Mouse (Mus musculus) neural tube, embryonic 11.5 days (tissue): ENCODE data around the gene Rae1. TPM values are rescaled to one million over a fixed set of nuclear protein-coding genes. Genes with fewer than 3 reads are reported as not detected.

Experiments used
- polyA plus RNA-seq: library from polyadenylated mRNA; unstranded; fragments of >200 nt; fragmentation: Nextera tagmentation; extraction: Ambion mirVana; gene quantifications from 2 replicates; pipeline ENCODE4 v1.2.1, GENCODE M21; 2014

Gene Rae1
- polyA plus RNA-seq, 1 experiment from 2014 or later: 137 TPM

Other genes with a start within 250 kb of the Rae1 start
- gene Bmp7, start 59.8 kb upstream of the Rae1 start, polyA plus RNA-seq: 17.0 and 20.5 TPM in 2 replicates
- gene Spo11, start 22.4 kb upstream of the Rae1 start, polyA plus RNA-seq: 0.42 and 1.1 TPM in 2 replicates
- 73.6 and 74.2 TPM in 2 replicates for gene Rbm38, start 20.4 kb downstream of the Rae1 start, polyA plus RNA-seq
- 0.09 TPM in 1 of 2 replicates, not detected in the other for gene Ctcfl, start 119.4 kb downstream of the Rae1 start, polyA plus RNA-seq
- gene Pck1, start 152.9 kb downstream of the Rae1 start, polyA plus RNA-seq: not detected in 2 replicates
- not detected in 2 replicates for gene Zbp1, start 218.8 kb downstream of the Rae1 start, polyA plus RNA-seq